Mouse (Mus musculus): ENCODE measurements around the gene Med24. TPM values are rescaled to one million over a fixed set of nuclear protein-coding genes. Genes with fewer than 3 reads are reported as not detected.

Med24 gene
- polyA plus RNA-seq, 1 experiment from 2014 or later, result 53.0 TPM

DNA sequence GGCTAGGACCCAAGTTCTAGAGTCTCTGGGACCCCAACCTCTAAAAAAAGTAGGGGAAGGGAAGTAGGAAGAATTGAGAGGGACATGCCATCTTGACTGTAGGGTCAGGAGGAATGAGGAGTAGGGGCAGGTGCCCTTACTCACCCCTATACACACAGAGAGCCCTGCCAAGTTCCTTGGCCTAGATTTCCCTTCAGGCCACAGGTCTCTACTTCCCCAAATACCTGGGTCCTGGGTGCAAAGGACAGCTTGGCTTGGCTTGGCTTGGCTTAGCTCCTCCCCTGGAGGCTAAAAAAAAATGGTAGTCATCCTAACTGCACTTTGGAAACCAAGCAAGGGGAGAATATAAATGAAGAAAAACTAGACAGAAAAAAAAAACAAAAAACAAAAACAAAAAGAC lies 35.5 kb upstream of the Med24 start:
- ATAC-seq (ENCODE audit: insufficient read depth) (no peak), DNase-seq (no peak)
- H3K27ac ChIP-seq (ENCODE audit: low read depth), result no peak overlapping the region
- no peaks in the 10 kb centered on the region for H3K27me3 ChIP-seq (ENCODE audit: insufficient read depth, low read length)
- no peak overlapping the region for H3K4me3 ChIP-seq (ENCODE audit: low read depth, low read length)
- no peak overlapping the region for H3K4me2 ChIP-seq
- no peaks in the 10 kb centered on the region for H3K9me3 ChIP-seq (ENCODE audit: low read depth, low read length)
- peaks cover 62% of the 10 kb centered on the region for H3K36me3 ChIP-seq (ENCODE audit: insufficient read depth)
- no peak for TF ChIP-seq CTCF (IDR thresholded peaks at IDR 0.05; ENCODE audit: low read depth)
- H3K9ac ChIP-seq, result no peak overlapping the region
- peaks cover 37% of the 10 kb centered on the region for H3K4me1 ChIP-seq (ENCODE audit: insufficient read depth)

DNA sequence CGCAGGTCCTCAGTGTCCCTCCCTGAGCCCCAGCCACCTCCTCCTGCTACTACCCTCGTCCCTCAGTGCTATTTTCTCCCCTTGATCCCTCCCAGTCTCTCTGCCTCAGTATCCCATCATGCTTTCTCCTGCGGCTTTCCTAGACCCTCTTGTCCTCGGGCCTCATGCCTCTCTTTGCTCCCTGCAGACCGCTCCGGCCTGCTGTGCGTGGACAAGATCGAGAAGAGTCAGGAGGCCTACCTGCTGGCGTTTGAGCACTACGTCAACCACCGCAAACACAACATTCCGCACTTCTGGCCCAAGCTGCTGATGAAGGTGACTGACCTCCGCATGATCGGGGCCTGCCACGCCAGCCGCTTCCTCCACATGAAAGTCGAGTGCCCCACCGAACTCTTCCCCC lies 34.9 kb upstream of the Med24 start:
- 76% methylated on average over 18 of the region's 18 CpGs for WGBS
- Histone ChIP-seq H3K36me3 (ENCODE audit: insufficient read depth) (peaks cover 61% of the 10 kb centered on the region), H3K4me2 (no peak overlapping the region), H3K9ac (no peak overlapping the region), H3K27ac (ENCODE audit: low read depth) (no peak overlapping the region), H3K4me1 (ENCODE audit: insufficient read depth) (peaks cover 37% of the 10 kb centered on the region), H3K27me3 (ENCODE audit: insufficient read depth, low read length) (no peaks in the 10 kb centered on the region), H3K4me3 (ENCODE audit: low read depth, low read length) (no peak overlapping the region), H3K9me3 (ENCODE audit: low read depth, low read length) (no peaks in the 10 kb centered on the region)
- TF ChIP-seq CTCF (IDR thresholded peaks at IDR 0.05; ENCODE audit: low read depth), result no peak
- ATAC-seq (ENCODE audit: insufficient read depth), result no peak
- no peak for DNase-seq

DNA sequence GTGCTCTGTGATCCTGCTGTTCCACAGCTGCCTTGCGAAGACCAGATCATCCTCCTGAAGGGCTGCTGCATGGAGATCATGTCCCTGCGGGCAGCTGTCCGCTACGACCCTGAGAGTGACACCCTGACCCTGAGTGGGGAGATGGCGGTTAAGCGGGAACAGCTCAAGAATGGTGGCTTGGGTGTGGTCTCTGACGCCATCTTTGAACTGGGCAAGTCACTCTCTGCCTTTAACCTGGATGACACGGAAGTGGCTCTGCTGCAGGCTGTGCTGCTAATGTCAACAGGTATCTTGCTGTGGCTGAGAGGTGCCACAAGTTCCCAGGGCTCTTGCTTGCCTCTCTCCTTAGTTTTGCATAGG lies 34.2 kb upstream of the Med24 start:
- no peaks in the 10 kb centered on the region for H3K27me3 ChIP-seq (ENCODE audit: insufficient read depth, low read length)
- H3K9ac ChIP-seq, result no peak overlapping the region
- no peaks in the 10 kb centered on the region for H3K9me3 ChIP-seq (ENCODE audit: low read depth, low read length)
- peaks cover 31% of the 10 kb centered on the region for H3K4me1 ChIP-seq (ENCODE audit: insufficient read depth)
- 82% methylated on average over 8 of the region's 8 CpGs for WGBS
- no peak overlapping the region for H3K4me3 ChIP-seq (ENCODE audit: low read depth, low read length)
- no peak overlapping the region for H3K4me2 ChIP-seq
- H3K36me3 ChIP-seq (ENCODE audit: insufficient read depth), result peaks cover 60% of the 10 kb centered on the region
- H3K27ac ChIP-seq (ENCODE audit: low read depth), result peak overlapping the region; percentile 20; the same call in 1 of the 2 replicates
- DNase-seq, result no peak
- ATAC-seq (ENCODE audit: insufficient read depth), result no peak
- TF ChIP-seq CTCF (IDR thresholded peaks at IDR 0.05; ENCODE audit: low read depth), result no peak

DNA sequence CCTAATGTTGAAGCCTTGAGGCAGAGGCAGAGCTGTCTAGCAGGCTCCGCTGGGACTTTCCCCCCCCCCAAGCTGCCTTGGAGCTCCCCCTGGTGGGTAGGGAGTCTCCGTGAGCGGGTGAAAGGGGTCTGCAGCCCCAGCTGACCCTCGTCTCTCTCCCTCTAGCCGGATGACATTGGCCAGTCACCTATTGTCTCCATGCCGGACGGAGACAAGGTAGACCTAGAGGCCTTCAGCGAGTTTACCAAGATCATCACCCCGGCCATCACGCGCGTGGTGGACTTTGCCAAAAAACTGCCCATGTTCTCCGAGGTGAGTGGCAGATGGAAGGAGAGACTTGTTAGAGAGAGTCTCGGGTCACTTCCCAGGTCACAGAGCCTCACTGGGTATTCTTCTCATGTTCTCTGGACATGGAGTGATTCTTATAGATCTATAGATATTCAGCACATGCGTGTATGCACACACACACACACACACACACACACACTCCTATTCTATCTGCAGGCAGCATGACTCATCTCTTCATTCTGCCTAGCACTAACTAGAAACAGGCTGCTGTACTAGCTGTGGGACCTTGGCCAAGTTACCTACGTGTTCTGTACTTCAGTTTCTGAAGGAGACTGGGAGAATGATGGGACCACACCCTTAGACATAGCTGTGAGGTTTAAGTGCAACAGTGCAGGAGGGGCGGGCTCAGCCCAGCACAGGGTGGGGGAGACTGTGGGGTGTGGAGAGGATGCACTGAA lies 33.7 kb upstream of the Med24 start:
- peaks cover 64% of the 10 kb centered on the region for H3K36me3 ChIP-seq (ENCODE audit: insufficient read depth)
- no peak overlapping the region for H3K4me3 ChIP-seq (ENCODE audit: low read depth, low read length)
- peak; percentile 42 for DNase-seq
- TF ChIP-seq CTCF (IDR thresholded peaks at IDR 0.05; ENCODE audit: low read depth), result peak; percentile 62
- H3K9ac ChIP-seq, result no peak overlapping the region
- 62% methylated on average over 17 of the region's 17 CpGs for WGBS
- no peaks in the 10 kb centered on the region for H3K27me3 ChIP-seq (ENCODE audit: insufficient read depth, low read length)
- no peak for ATAC-seq (ENCODE audit: insufficient read depth)
- peak overlapping the region; percentile 48; the same call in 1 of the 2 replicates for H3K27ac ChIP-seq (ENCODE audit: low read depth)
- no peaks in the 10 kb centered on the region for H3K9me3 ChIP-seq (ENCODE audit: low read depth, low read length)
- no peak overlapping the region for H3K4me2 ChIP-seq
- H3K4me1 ChIP-seq (ENCODE audit: insufficient read depth), result peaks cover 26% of the 10 kb centered on the region

DNA sequence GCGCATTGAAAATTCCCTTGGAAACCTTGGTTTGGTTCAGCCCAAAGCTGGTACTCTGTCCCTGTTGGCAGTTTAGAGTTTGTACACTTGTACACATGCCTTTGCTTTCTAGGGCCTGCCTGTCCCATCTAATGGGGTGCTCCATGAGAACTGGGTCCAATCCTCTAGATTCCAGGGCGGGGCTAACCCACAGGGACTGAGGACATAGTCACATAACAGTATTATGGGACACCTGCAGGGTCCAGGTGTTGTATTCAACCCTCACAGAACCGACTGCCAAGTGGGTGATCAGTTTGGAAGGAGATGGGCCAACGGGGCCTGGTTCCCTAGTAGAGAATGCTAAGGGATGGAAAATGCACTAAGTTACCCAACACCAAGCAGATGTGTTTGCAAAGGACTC lies 32.7 kb upstream of the Med24 start:
- TF ChIP-seq CTCF (IDR thresholded peaks at IDR 0.05; ENCODE audit: low read depth), result no peak
- H3K4me3 ChIP-seq (ENCODE audit: low read depth, low read length), result no peak overlapping the region
- no peak overlapping the region for H3K9ac ChIP-seq
- no peak overlapping the region for H3K27ac ChIP-seq (ENCODE audit: low read depth)
- no peaks in the 10 kb centered on the region for H3K9me3 ChIP-seq (ENCODE audit: low read depth, low read length)
- peaks cover 17% of the 10 kb centered on the region for H3K4me1 ChIP-seq (ENCODE audit: insufficient read depth)
- no peak overlapping the region for H3K4me2 ChIP-seq
- ATAC-seq (ENCODE audit: insufficient read depth) (no peak), DNase-seq (no peak)
- 85% methylated on average over 4 of the region's 4 CpGs for WGBS
- peaks cover 71% of the 10 kb centered on the region for H3K36me3 ChIP-seq (ENCODE audit: insufficient read depth)
- H3K27me3 ChIP-seq (ENCODE audit: insufficient read depth, low read length), result no peaks in the 10 kb centered on the region

DNA sequence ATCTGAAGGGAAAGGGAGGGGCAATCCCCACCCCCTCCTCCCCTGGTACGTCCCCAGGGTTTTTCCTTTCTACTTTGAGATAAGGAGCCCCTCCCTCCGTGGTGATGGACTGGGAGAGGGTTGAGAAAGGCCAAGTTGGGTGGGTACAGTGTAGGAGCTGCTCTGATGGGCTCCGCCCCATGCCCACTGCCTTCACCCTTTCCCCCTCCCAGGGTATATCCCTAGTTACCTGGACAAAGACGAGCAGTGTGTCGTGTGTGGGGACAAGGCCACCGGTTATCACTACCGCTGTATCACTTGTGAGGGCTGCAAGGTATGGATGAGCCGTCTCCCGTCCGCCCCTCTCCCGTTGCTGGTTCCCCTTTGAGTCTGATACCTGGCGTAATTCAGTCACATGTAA lies 27.5 kb upstream of the Med24 start:
- no peak for TF ChIP-seq CTCF (IDR thresholded peaks at IDR 0.05; ENCODE audit: low read depth)
- no peak for ATAC-seq (ENCODE audit: insufficient read depth)
- no peak overlapping the region for H3K4me3 ChIP-seq (ENCODE audit: low read depth, low read length)

DNA sequence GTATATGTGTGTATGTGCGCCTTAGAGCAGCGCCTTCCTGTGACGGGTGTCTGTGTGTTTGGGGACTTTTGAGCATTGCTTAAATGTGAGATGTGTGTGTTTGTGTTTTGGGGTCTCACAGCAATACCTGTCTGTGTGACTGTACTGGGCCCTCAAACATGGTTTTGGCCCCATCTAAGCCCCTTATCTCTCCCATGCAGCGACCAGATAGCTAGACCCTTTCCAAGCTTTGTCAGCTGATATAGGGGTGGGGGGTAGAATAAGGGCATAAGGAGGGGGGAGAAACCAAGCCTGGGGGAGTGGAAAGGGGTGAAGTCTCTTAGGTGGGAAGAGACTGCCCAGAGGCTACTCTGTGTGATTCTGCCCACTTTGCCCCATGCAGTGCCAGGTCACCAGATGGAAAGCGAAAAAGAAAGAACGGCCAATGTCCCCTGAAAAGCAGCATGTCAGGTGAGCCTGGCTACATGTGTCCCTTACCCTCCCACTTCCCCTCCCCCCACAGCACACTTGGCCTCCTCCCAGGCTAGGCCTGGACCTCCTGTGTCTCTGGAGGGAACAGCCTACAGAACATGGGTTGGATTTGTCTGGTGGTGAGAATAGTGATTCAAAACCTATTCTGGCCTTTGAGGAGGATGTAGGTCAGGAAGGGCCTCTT lies 26.6 kb upstream of the Med24 start:
- DNase-seq, result no peak
- WGBS, result 90% methylated on average over 6 of the region's 6 CpGs
- Histone ChIP-seq H3K27ac (ENCODE audit: low read depth) (no peak overlapping the region), H3K36me3 (ENCODE audit: insufficient read depth) (peaks cover 63% of the 10 kb centered on the region), H3K27me3 (ENCODE audit: insufficient read depth, low read length) (no peaks in the 10 kb centered on the region), H3K9ac (no peak overlapping the region), H3K4me2 (no peak overlapping the region), H3K9me3 (ENCODE audit: low read depth, low read length) (no peaks in the 10 kb centered on the region), H3K4me1 (ENCODE audit: insufficient read depth) (peaks cover 25% of the 10 kb centered on the region), H3K4me3 (ENCODE audit: low read depth, low read length) (no peak overlapping the region)
- no peak for TF ChIP-seq CTCF (IDR thresholded peaks at IDR 0.05; ENCODE audit: low read depth)
- ATAC-seq (ENCODE audit: insufficient read depth), result no peak

More for the DNA sequence above, 27.5 kb upstream of the Med24 start:
- Histone ChIP-seq H3K4me1 (ENCODE audit: insufficient read depth) (peaks cover 16% of the 10 kb centered on the region), H3K9me3 (ENCODE audit: low read depth, low read length) (no peaks in the 10 kb centered on the region), H3K4me2 (no peak overlapping the region), H3K36me3 (ENCODE audit: insufficient read depth) (peaks cover 71% of the 10 kb centered on the region), H3K27me3 (ENCODE audit: insufficient read depth, low read length) (no peaks in the 10 kb centered on the region), H3K9ac (no peak overlapping the region), H3K27ac (ENCODE audit: low read depth) (no peak overlapping the region)
- no peak for DNase-seq
- WGBS, result 80% methylated on average over 12 of the region's 12 CpGs
